Mouse (Mus musculus): ENCODE data around the gene Bzw2.

The Bzw2 gene

DNA sequence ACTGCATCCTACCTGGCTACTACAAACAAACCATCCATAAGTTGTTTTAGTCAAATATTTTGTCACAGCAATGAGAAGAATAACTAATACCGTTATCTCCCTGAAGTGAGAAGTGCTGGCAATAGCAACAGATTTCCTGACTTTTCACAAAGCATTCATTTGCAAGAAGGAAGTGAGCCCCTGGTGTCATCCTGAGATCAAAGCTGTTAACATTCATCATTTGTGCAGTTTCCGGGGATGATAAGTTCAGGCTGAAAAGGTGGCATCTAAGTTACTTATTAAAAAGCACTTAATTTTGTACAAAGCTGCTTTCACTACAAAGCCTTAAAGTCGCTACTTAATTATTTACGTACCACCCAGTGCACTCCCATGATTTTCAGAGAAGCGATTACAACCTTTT is 85.0 kb downstream of the Bzw2 start:
- DNase-seq (ENCODE audit: low spot score in 2 of 2) = no peak

DNA sequence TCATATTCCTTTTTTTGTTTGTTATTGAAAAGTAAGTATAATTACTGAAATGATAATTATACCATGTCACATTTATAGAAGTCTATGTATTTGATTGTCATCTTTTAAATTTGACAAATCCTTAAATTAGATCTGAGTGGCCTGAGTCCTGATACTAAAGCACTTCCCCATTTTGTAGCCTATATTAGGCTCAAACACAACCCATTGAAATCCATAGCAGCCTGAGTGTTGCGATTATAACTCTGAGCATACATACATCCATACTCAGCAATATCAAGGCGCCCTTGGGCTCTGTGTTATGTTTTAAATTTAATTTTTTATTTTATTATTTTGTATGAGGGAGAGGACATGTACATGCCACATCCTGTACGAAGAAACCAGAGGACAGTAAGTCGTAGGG is 87.6 kb downstream of the Bzw2 start:
- DNase-seq (ENCODE audit: low spot score in 2 of 2) = no peak

DNA sequence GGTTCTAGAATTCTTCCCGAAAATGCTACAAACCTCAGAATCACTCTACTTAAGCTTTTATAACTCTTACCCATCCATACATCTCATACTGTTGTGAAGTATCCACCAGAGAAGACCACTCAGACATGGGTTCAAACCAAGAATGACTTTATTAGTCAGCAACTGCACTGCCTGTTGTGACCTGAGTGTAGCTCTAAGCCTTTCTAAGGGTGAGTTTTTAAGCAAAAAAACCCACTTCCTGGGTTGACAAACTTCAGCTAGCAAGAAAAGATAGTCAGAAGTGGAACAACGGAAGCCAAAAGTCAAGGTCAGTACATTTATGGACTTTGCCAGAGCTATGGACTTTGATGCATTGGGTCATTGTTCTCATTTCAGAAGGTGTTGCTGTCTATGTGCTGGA is 90.3 kb downstream of the Bzw2 start:
- no peak for DNase-seq (ENCODE audit: low spot score in 2 of 2)

DNA sequence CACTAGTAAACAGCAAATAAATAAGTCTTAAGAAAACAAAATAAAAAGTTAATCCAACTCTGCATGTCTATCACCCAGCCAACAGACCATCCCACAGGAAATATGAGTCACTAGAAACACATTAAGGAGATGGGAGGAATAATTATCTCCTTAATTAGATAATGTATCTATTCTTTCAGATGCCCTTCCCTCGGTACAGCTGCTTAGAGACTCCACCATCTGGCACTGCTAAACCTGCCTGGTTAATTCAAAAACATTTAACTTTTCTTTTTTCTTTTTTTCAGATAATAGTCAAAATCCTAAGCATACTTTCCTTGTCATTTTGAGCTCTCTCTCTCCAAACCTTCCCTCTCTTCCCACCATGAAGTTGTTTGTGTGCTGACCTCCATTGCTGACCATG is 92.0 kb downstream of the Bzw2 start:
- DNase-seq (ENCODE audit: low spot score in 2 of 2) = no peak

DNA sequence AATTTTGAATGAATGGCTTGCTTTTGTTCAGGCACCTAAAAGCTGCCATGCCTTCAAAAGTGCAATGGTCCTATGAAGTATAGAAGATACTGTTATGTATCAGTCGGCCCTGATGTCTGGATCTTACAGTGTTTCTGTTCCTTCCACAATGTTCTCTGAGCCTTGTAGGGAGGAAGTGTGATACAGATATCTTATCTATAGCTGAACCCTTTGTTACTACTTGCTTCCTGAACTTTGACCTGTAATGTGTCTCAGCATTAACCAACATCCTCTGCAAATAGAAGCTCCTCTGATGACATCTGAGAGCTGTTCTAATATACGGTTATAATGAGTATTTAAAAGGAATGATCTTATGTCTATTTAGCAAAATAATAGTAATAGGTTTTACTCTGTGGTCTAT is 100.2 kb downstream of the Bzw2 start:
- no peak for DNase-seq (ENCODE audit: low spot score in 2 of 2)

DNA sequence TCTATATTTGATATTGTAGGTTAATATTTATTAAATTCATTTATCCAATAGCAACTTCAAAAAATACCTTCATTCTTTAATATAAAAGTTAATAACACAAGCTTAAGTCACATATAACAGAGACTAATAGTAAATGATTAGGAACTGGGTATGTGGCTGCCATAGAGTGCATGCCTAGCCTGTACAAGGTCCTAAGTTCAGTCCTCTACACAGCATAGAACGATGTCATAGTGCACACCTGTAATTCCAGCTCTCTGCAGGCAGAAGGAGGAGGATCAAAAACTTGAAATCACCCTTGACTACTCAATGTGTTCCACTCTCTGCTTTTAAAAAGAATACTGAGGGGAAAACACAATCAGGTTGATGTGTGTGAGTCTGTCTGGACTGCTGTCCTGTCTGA is 107.6 kb downstream of the Bzw2 start:
- no peak for DNase-seq (ENCODE audit: low spot score in 2 of 2)

DNA sequence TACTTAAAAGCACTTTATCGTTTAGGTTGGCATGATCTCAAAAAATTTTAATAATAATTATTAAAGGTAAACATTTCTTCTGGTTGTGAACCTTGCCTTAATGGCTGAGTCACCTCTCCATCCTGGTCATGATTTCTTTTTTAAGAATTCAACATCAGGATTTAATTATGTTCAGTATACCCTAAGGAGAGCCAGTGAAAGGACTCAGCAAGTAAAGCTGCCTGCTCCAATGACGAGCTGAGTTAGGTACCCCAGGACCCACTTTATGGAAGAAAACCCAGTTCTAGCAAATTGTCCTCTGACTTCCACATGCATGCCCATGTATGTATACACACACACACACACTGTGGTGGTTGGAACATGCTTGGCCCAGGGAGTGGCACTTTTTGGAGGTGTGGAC is 110.3 kb downstream of the Bzw2 start:
- no peak for DNase-seq (ENCODE audit: low spot score in 2 of 2)

DNA sequence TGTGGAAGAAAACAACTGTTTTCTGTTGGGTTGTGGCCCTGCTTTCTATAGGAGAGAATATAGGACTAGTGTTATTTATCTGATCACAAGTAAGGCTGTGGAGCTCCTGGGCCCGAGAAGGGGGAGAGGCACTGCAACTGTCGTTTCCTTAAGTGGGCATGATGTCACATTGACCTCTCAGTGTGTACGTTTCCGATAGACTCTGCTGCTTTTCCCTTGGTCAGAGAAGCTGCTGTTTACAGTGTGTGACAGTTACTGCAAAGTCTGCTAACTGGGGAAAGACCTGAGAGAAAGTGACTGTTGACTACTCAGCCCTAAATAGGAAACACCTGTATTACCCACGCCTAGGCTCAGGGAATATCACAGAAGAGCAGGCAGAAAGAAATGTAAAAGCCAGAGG is 111.7 kb downstream of the Bzw2 start:
- no peak for DNase-seq (ENCODE audit: low spot score in 2 of 2)

DNA sequence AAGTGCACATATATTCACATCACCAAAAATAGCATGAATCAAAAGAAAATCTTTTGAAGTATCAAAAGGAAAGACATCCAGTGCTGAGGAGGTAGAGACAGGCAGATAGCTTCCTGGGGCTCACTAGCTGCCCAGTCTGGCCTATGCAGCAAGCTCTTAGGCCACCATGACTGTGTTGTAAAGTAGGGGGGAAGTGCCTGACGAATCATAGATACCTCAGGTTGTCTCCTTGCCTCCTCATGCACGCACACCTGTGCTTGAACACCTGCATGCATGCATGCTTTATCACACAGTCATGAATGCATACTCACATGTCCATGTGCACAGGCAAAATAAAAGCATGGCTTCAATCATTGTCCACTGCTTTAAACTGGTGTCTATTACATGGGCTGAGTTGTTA is 113.2 kb downstream of the Bzw2 start:
- DNase-seq (ENCODE audit: low spot score in 2 of 2) = no peak

DNA sequence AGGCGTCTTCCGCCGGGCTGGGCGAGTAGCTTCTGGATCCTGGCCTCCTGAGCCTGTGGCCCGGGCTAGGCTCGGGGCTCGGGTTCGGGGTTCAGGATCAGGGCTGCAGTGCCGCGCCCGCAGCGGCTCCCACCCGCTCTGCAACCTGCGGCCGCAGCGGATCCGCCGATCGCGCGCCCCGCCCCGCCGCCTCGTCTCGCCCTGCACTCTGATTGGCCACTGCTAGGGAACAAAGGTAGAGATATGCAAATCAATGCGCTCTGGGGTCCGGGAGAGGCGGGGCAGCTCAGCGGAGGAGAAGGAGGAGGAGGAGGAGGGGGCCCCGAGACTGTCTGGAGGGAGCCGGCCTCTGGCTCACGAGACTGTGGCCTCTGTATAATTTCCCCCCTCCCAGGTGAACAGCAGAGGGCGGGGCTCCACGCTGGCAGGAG is 115.5 kb downstream of the Bzw2 start, which contains the start of gene Tspan13:
Gene Tspan13, minus strand, starts transcription at position 153 of the 431 bp plus-strand sequence.
- peak; percentile 87 to 88 for DNase-seq (ENCODE audit: low spot score in 2 of 2)

All from frontal cortex, postnatal 10 days (tissue).